Mouse (Mus musculus): ENCODE measurements around the gene Cnfn.
"Not testable (repeated sequence)": the region's sequence is repeated elsewhere in the genome, so short reads cannot be mapped to it uniquely, and the experiment has no call there.

The Cnfn gene

GRCm38 (mm10) chr7:25365937-25366625, 3.4 kb downstream of the Cnfn start:
- DNase-seq (ENCODE audit: low spot score in 2 of 2): no peak

DNA sequence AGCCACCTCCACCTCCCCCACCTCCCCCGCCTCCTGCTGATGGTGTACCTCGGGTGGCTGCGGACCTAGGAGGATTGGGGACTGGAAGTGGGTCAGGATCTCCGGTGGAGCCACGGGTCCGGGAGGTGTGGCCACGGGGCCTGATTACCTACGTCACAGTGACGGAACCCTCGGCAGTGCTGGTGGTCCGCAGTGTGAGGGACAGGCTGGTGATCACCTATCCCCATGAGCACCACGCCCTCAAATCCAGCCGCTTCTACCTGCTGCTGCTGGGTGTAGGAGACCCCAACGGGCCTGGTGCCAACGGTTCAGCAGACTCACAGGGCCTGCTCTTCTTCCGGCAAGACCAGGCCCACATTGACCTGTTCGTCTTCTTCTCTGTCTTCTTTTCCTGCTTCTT, 5.9 kb downstream of the Cnfn start:
- DNase-seq (ENCODE audit: low spot score in 2 of 2): no peak

- no peak for DNase-seq (ENCODE audit: low spot score in 2 of 2)
Observed at GRCm38 (mm10) chr7:25363151-25363550, 6.4 kb downstream of the Cnfn start.

- DNase-seq (ENCODE audit: low spot score in 2 of 2): no peak
Observed at GRCm38 (mm10) chr7:25358721-25359206, 10.8 kb downstream of the Cnfn start.

DNA sequence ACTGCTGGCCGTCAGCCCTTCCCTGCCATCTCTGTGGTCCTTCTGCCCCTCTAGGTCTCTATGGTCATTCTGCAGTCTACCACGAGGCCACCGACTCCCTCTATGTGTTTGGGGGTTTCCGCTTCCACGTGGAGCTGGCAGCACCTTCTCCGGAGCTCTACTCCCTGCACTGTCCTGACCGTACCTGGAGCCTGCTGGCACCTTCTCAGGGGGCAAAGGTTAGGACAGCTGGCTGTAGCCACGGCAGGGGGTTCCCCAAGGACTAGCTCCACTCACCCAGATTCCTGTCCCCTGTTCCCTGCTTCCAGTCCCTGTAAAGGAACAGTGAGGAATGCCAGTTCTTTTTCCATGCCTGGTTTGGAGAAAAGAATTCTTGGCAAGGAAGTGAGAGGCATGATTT, 20.7 kb downstream of the Cnfn start:
- DNase-seq (ENCODE audit: low spot score in 2 of 2): no peak

DNA sequence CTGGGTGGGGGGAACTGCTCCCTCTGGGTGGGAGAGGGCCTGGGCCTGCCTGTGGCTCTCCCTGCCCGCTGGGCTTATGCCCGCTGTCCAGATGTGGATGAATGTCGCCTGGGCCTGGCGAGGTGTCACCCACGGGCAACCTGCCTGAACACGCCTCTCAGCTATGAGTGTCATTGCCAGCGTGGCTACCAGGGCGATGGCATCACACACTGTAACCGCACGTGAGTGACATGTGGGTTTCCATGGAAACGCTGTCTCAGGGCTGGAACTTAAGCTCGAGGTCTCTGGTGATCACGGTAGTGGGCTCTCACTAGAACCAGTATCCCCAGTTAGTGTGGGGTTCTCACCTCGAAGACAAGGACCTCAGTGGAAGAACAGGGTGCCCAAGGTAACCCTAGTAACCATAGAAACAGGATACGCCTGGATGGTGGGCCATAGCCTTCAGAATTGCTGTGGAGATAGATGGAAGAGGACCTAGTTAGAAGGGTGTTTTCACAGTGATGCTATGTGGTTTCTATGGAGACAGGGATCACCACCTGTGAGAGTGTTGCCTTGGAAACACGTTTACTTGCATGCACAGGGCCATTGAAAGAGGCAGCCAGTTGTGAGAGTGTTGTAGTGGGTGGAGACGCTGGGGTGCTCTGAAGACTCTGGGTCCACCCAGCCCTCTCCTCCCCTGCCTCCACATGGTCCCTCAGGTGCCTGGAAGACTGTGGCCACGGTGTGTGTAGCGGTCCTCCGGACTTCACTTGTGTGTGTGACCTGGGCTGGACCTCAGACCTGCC, 28.3 kb downstream of the Cnfn start:
- DNase-seq (ENCODE audit: low spot score in 2 of 2): no peak

GRCm38 (mm10) chr7:25339329-25339728, 30.2 kb downstream of the Cnfn start:
- DNase-seq (ENCODE audit: low spot score in 2 of 2): no peak

DNA sequence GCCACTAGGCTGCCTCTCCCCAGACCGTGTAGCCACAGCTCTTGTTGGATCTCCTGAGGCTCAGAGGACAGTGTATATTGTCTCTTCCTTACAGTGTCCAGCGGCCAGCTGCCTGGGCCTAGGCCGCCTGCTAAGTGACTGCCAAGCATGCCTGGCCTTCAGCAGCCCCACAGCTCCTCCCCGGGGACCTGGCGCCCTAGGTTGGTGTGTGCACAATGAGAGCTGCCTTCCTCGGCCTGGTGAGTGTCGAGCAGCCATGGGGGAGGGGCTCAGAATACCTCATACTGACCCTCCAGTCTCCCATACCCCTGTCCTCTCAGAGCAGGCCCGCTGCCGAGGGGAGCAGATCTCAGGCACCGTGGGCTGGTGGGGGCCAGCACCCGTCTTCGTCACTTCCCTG, 35.1 kb downstream of the Cnfn start:
- no peak for DNase-seq (ENCODE audit: low spot score in 2 of 2)

DNA sequence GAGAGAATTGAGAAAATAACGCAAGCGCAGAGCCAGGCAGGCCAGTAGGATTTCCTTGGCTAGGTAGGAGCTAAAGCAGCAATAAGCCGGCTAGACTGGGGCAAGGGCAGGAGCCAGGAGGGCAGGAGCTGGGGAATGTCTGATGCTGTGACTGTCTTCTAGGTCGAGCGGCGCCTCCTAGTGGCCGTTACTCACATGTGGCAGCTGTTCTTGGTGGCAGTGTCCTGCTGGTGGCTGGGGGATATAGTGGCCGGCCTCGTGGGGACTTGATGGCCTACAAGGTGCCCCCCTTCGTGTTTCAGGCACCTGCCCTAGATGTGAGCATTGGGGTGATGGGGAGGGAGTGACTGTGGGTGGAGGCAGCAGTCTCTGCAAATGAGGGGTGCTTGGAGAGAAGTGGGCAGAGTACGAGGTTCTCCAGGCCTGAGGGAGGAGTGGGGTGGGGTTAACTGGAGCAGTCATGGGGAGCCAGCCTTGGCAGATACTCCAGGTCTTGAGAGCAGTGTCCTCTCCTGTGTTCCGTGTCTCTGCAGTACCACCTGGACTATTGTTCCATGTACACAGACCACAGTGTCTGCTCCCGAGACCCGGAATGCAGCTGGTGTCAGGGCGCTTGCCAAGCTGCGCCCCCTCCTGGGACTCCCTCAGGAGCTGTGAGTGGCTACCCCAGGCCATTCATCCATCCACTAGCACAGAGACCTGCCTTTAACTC, 35.8 kb downstream of the Cnfn start:
- DNase-seq (ENCODE audit: low spot score in 2 of 2): peak; percentile 55 to 69

- no peak for DNase-seq (ENCODE audit: low spot score in 2 of 2)
Observed at GRCm38 (mm10) chr7:25326233-25326632, 43.3 kb downstream of the Cnfn start.

- not testable (repeated sequence) for DNase-seq (ENCODE audit: low spot score in 2 of 2)
Observed at GRCm38 (mm10) chr7:25325431-25325830, 44.1 kb downstream of the Cnfn start.

- DNase-seq (ENCODE audit: low spot score in 2 of 2): no peak
Observed at GRCm38 (mm10) chr7:25323219-25323618, 46.3 kb downstream of the Cnfn start.

DNA sequence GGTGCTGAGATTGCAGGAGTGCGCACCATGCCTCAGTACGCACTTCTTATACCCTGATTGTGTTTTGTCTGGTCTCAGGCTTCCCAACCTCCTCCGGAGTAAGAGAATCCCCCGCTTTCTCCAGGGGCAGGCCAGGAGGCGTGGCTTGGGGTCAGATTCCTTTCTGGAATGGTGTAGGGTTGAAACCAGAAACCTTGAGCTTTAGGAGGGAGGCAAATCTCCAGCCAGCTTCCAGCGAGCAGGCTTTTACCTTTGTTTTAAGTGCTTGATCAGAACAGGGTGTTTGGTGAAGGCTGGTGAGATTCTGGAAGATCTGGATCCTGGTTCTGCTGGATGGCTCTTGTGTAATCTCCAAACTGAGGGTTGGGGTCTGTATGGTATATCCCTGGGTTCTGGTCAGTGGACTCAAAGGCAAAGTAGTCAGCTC, 47.5 kb downstream of the Cnfn start:
- DNase-seq (ENCODE audit: low spot score in 2 of 2): no peak
